Mouse (Mus musculus) pancreas, adult 10 weeks (tissue): ENCODE measurements around the gene Gm21812. TPM values are rescaled to one million over a fixed set of nuclear protein-coding genes. Genes with fewer than 3 reads are reported as not detected.

Experiments
- polyA plus RNA-seq: library from polyadenylated mRNA; stranded (reverse); fragments of 350-450 nt; fragmentation: Illumina TruSeq; extraction: RNeasy Lipid Tissue Mini Kit (QIAGEN cat#74804); gene quantifications from one replicate; pipeline ENCODE4 v1.2.3, GENCODE M21; 2015; ENCODE audit warnings: low read depth, low replicate concordance; ENCODE audit not compliant: insufficient read depth

Gm21812 gene
- not detected for polyA plus RNA-seq

GRCm38 (mm10) chrY:9347084-9347483 lies at the start of gene Gm21812:
Gene Gm21812, minus strand, starts transcription at chrY:9347184.

Other genes with a start within 250 kb of the Gm21812 start
- gene Gm21292, start 213.3 kb downstream of the Gm21812 start, polyA plus RNA-seq = not detected
- not detected for gene Gm21721, start 145.0 kb downstream of the Gm21812 start, polyA plus RNA-seq
- gene Gm21874, start 69.0 kb upstream of the Gm21812 start, polyA plus RNA-seq = not detected